Mouse (Mus musculus) hindbrain, embryonic 10.5 days (tissue): ENCODE measurements around the gene Btbd35f13. TPM values are rescaled to one million over a fixed set of nuclear protein-coding genes. Genes with fewer than 3 reads are reported as not detected.
"Not testable (repeated sequence)": the region's sequence is repeated elsewhere in the genome, so short reads cannot be mapped to it uniquely, and the experiment has no call there.

Experiments used
- DNase-seq: peaks from one replicate; pipeline ENCODE4 v3.0.0-alpha.2; 2017; ENCODE audit warnings: low spot score
- H3K27ac ChIP-seq: fragments of 300-500 bp; sonication (generic); 2 replicates; pipeline ENCODE4 v1.5.1; 2016; ENCODE audit warnings: mild to moderate bottlenecking, moderate library complexity
- H3K27me3 ChIP-seq: fragments of 300-500 bp; sonication (generic); 2 replicates; pipeline ENCODE4 v1.6.1; 2016; ENCODE audit warnings: mild to moderate bottlenecking; ENCODE audit not compliant: poor library complexity, insufficient read depth, severe bottlenecking
- H3K36me3 ChIP-seq: fragments of 300-500 bp; sonication (generic); 2 replicates; pipeline ENCODE4 v1.6.1; 2016; ENCODE audit warnings: mild to moderate bottlenecking, moderate library complexity
- H3K4me1 ChIP-seq: fragments of 300-500 bp; sonication (generic); replicated peaks from 2 replicates; pipeline ENCODE4 v1.6.1; 2016; ENCODE audit warnings: mild to moderate bottlenecking
- H3K4me3 ChIP-seq: fragments of 300-500 bp; sonication (generic); 2 replicates; pipeline ENCODE4 v1.5.1; 2016; ENCODE audit warnings: mild to moderate bottlenecking, moderate library complexity
- H3K9me3 ChIP-seq: fragments of 300-500 bp; sonication (generic); 2 replicates; pipeline ENCODE4 v1.6.1; 2016; ENCODE audit warnings: mild to moderate bottlenecking, moderate library complexity
- WGBS: fragments of 180-500 bp; shearing (Covaris S2); methylation state at CpG from one replicate; pipeline ENCODE4 v1.1.7; 2016; 5-methylcytosine and 5-hydroxymethylcytosine counted together
- polyA plus RNA-seq: library from polyadenylated mRNA; unstranded; fragments of >200 nt; fragmentation: Nextera tagmentation; extraction: Ambion mirVana; gene quantifications from 2 replicates; pipeline ENCODE4 v1.2.1, GENCODE M21; 2016

Btbd35f13 gene
- polyA plus RNA-seq: not detected in 2 replicates

GRCm38 (mm10) chrX:33656872-33657271 lies at the start of gene Btbd35f13:
Gene Btbd35f13, plus strand, starts transcription at chrX:33657172.
- H3K36me3 ChIP-seq, H3K27ac ChIP-seq, H3K4me1 ChIP-seq, H3K27me3 ChIP-seq, H3K9me3 ChIP-seq, H3K4me3 ChIP-seq, DNase-seq: not testable (repeated sequence)
- WGBS: 85% methylated on average over 2 of the region's 3 CpGs

GRCm38 (mm10) chrX:33702249-33702648 lies 45.3 kb downstream of the Btbd35f13 start, which contains the start of gene Btbd35f14:
Gene Btbd35f14, minus strand, starts transcription at chrX:33702349.
- H3K36me3 ChIP-seq, H3K4me1 ChIP-seq, H3K4me3 ChIP-seq, H3K27me3 ChIP-seq, H3K27ac ChIP-seq, H3K9me3 ChIP-seq, DNase-seq: not testable (repeated sequence)
- no CpG with 5 or more reads among the region's 3 CpGs for WGBS

Other genes starting within 250 kb of the Btbd35f13 start
- not detected in 2 replicates for gene Btbd35f15, start 79.9 kb upstream of the Btbd35f13 start, polyA plus RNA-seq
- gene Btbd35f14, start 45.2 kb downstream of the Btbd35f13 start, polyA plus RNA-seq: not detected in 2 replicates